Mouse (Mus musculus) retina, embryonic 14.5 days (tissue): ENCODE measurements around the gene Msln.

Experiments used
- DNase-seq: peaks from one replicate; pipeline ENCODE4 v3.0.0-alpha.2; 2015; ENCODE audit warnings: low spot score

The Msln gene

DNA sequence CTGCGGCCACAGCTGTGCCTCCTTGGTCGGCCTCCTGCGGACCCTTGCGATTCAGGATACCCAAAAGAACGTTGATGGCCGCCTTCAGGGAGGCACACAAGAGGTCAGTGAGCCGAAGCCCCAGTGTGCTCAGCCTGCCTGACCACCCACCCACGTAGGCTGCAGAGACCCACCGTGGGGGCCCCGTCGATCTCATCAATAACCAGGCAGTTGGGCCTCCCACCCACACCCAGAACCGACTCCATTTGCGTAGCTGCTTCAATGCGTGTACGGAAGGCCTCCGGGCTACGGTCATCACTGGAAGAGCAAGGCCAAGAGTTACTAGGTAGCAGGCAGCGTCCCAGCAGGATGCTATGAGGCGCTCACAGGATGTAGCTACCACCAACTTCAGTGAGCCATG lies 30.7 kb downstream of the Msln start:
- DNase-seq, result no peak

GRCm38 (mm10) chr17:25721476-25721875 lies 32.7 kb downstream of the Msln start:
- DNase-seq, result peak; percentile 21

DNA sequence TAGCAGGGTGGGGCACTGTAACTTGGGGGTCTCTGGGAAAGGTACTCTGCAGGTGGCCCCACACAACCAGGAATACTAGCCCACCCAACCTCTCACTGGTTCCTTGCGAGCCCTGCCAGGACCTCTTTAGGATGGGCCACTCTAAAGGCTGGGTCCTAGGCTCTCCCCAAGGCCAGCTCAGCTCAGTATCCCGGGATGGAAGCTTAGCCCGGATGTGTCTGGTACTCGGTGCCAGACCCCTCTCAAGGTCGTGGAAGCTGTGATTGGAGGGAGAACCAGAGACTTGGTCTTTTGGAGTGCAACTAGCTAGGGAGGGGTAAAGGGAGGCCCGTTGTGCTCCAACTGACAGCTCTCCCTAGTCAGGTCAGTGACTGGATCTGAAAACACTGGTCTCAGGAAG lies 36.5 kb downstream of the Msln start:
- no peak for DNase-seq

DNA sequence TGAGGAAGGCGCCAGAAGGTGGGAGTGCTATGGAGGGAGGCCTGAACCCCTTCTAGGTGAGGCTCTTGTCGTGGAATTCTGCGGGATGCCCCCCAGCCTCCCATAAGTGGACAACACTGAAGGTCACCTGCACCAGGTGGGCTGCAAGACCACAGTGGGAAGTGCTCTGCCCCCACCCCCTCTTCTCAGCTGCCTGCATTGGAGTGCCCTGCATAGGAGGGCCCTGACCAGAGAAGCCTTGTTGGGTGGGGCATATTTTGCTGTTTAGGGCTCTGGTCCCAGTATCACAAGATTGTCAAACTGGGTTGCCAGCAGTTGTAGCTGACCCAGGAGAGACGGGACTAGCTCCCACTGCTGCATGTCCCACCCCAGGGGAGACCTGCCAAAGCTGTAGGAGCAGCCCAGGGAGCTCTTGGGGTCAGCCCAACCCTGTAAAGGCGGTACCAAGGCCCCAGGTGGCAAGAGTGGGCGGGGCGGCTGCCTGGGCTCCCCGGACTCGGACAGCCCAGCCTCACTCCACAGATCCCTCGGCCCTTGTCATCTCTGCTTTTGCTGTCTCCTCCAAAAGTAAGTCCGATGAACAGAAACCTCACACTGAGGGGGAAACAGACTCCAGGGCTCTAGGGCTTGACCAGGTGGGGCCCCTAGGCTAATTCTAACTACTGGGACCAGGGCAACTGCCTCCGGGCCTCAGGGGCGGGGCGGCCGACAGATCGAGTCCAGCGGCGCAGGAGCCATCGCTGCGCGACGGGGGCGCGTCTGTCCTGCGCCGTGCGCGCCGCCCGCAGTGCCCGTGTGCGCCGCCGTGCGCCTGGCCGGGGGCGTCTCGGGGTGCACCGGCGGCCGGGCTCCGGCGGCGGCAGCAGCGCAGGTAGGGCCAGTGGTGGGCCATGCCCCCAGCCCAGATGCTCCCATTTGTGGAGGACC lies 37.2 kb downstream of the Msln start, which contains the start of gene Gng13:
Gng13 (plus strand) TSS at position 461 of the 927 bp plus-strand sequence.
- peak; percentile 36 for DNase-seq

DNA sequence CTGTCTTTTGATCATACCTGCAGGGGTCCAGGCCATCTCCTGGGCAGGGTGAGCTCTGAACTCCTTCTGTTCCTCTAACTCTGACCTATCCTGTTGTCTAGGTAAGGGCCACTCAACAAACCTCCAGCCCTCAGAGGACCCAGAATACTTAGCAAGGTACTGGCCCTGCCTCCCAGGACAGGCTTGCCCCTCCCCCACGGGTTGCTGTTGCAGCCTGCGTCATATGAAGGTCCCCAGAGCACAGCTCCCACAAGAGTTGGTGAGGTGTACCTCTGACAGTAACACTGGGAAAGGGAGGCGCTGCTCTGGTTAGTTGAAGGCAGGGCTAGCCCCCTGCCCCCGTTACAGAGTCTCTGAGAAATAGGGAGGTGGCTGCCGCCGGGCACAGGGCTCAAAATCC lies 38.0 kb downstream of the Msln start:
- DNase-seq, result peak; percentile 39

- DNase-seq, result no peak
Observed at GRCm38 (mm10) chr17:25715627-25716026, 38.6 kb downstream of the Msln start.

DNA sequence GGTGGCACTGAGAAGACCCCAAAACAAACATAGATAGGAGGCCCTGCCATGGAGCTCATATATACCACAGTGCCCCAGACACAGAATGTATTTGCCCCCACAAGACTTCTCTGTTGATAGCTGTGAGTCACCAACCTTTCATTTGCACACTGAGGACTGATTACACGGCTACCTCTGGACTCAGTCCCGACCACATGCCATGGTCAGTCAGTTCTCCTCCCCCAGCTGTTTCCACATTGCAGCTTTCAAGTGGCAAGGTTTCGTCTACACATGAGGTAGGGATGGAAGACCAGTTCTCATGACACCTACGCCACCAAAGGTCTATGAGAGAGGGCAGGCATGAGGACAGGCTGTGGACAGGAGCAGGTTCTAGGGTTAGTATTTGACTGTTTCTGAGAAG lies 43.0 kb downstream of the Msln start:
- no peak for DNase-seq

- no peak for DNase-seq
Observed at GRCm38 (mm10) chr17:25709994-25710393, 44.2 kb downstream of the Msln start.

GRCm38 (mm10) chr17:25700863-25701496 lies 53.2 kb downstream of the Msln start:
- no peak for DNase-seq
